ENCODE assay signal across 8 mouse cellular contexts in genomic region chr4:131875242-131875641, GRCm38 (mm10). TPM values are rescaled to one million over a fixed set of nuclear protein-coding genes. Genes with fewer than 3 reads are reported as not detected.
DNase-seq lines count a peak whose midpoint lies in the region; ATAC-seq lines count a peak whose summit lies in the region.

No protein-coding gene starts in this region.

- H3K27me3 ChIP-seq in kidney, embryonic 16.5 days (ENCODE audit: insufficient read depth, low read length) = no peaks in the 10 kb centered on the region
- H3K27me3 ChIP-seq in embryonic facial prominence, embryonic 12.5 days = no peaks in the 10 kb centered on the region
- no peaks in the 10 kb centered on the region for H3K27me3 ChIP-seq in intestine, embryonic 15.5 days (replicated peaks)
- no peaks in the 10 kb centered on the region for H3K27me3 ChIP-seq in neural tube, embryonic 12.5 days (replicated peaks)

- DNase-seq in kidney, adult 18-20 months = no peak
- no peak for DNase-seq in cerebellum, postnatal 36 days
- DNase-seq in layer of hippocampus, adult 8-10 months (ENCODE audit: low spot score in 2 of 2) = no peak
- DNase-seq in spleen, adult 18-20 months = no peak

- no peaks in the 10 kb centered on the region for H3K9me3 ChIP-seq in kidney, embryonic 16.5 days (ENCODE audit: low read length)
- no peaks in the 10 kb centered on the region for H3K9me3 ChIP-seq in embryonic facial prominence, embryonic 12.5 days
- no peaks in the 10 kb centered on the region for H3K9me3 ChIP-seq in intestine, embryonic 15.5 days
- no peaks in the 10 kb centered on the region for H3K9me3 ChIP-seq in neural tube, embryonic 12.5 days

- no peak for ATAC-seq in kidney, embryonic 16.5 days (ENCODE audit: low FRiP score, low TSS enrichment)
- ATAC-seq in embryonic facial prominence, embryonic 12.5 days (ENCODE audit: insufficient number of reproducible peaks, insufficient read depth, low FRiP score, low TSS enrichment) = no peak
- no peak for ATAC-seq in intestine, embryonic 15.5 days
- no peak for ATAC-seq in neural tube, embryonic 12.5 days (ENCODE audit: low FRiP score, low read depth)

- H3K27ac ChIP-seq in kidney, embryonic 16.5 days (ENCODE audit: low read length) = no peak overlapping the region
- no peak overlapping the region for H3K27ac ChIP-seq in embryonic facial prominence, embryonic 12.5 days
- no peak overlapping the region for H3K27ac ChIP-seq in intestine, embryonic 15.5 days
- no peak overlapping the region for H3K27ac ChIP-seq in neural tube, embryonic 12.5 days

- peak overlapping the region; percentile 100 for H3K9ac ChIP-seq in kidney, embryonic 16.5 days (replicated peaks; ENCODE audit: low read length)
- H3K9ac ChIP-seq in embryonic facial prominence, embryonic 12.5 days = peak overlapping the region; percentile 100
- peak overlapping the region; percentile 100 for H3K9ac ChIP-seq in intestine, embryonic 15.5 days
- peak overlapping the region; percentile 99; the same call in 1 of the 2 replicates for H3K9ac ChIP-seq in neural tube, embryonic 12.5 days

- H3K36me3 ChIP-seq in kidney, embryonic 16.5 days (ENCODE audit: insufficient read depth, low read length) = no peaks in the 10 kb centered on the region
- H3K36me3 ChIP-seq in embryonic facial prominence, embryonic 12.5 days = peaks cover 3% of the 10 kb centered on the region; the same call in 1 of the 2 replicates
- H3K36me3 ChIP-seq in intestine, embryonic 15.5 days = no peaks in the 10 kb centered on the region
- no peaks in the 10 kb centered on the region for H3K36me3 ChIP-seq in neural tube, embryonic 12.5 days

- H3K4me2 ChIP-seq in kidney, embryonic 16.5 days (replicated peaks; ENCODE audit: low read depth, low read length) = peak overlapping the region; percentile 89
- peak overlapping the region; percentile 76 for H3K4me2 ChIP-seq in embryonic facial prominence, embryonic 12.5 days (replicated peaks)
- H3K4me2 ChIP-seq in intestine, embryonic 15.5 days (replicated peaks) = peak overlapping the region; percentile 77
- H3K4me2 ChIP-seq in neural tube, embryonic 12.5 days (replicated peaks) = peak overlapping the region; percentile 86

- H3K4me3 ChIP-seq in kidney, embryonic 16.5 days (ENCODE audit: low read length) = peak overlapping the region; percentile 99
- H3K4me3 ChIP-seq in embryonic facial prominence, embryonic 12.5 days = peak overlapping the region; percentile 91
- H3K4me3 ChIP-seq in intestine, embryonic 15.5 days (replicated peaks) = peak overlapping the region; percentile 98
- peak overlapping the region; percentile 96 for H3K4me3 ChIP-seq in neural tube, embryonic 12.5 days

- WGBS in kidney, embryonic 16.5 days = 31% methylated on average over 3 of the region's 3 CpGs
- WGBS in embryonic facial prominence, embryonic 12.5 days = 42% methylated on average over 3 of the region's 3 CpGs
- 43% methylated on average over 3 of the region's 3 CpGs for WGBS in intestine, embryonic 15.5 days
- 53% methylated on average over 3 of the region's 3 CpGs for WGBS in neural tube, embryonic 12.5 days

- peaks cover 52% of the 10 kb centered on the region for H3K4me1 ChIP-seq in kidney, embryonic 16.5 days (ENCODE audit: insufficient read depth, low read length)
- H3K4me1 ChIP-seq in embryonic facial prominence, embryonic 12.5 days = peaks cover 43% of the 10 kb centered on the region
- H3K4me1 ChIP-seq in intestine, embryonic 15.5 days (replicated peaks) = peaks cover 20% of the 10 kb centered on the region
- peaks cover 39% of the 10 kb centered on the region for H3K4me1 ChIP-seq in neural tube, embryonic 12.5 days

RNA-seq across cellular contexts. Expression of gene Srsf4, which starts 1.8 kb away (rescaled TPM):
- 107 and 108 TPM in 2 replicates for polyA plus RNA-seq in kidney, embryonic 16.5 days (2015; fragmentation: Nextera tagmentation; extraction: Ambion mirVana)
- polyA plus RNA-seq in embryonic facial prominence, embryonic 12.5 days (2016; fragmentation: Nextera tagmentation; extraction: Ambion mirVana) = 141 and 143 TPM in 2 replicates
- polyA plus RNA-seq in intestine, embryonic 15.5 days (2015; fragmentation: Nextera tagmentation; extraction: Ambion mirVana) = 86.6 and 92.6 TPM in 2 replicates
- polyA plus RNA-seq in neural tube, embryonic 12.5 days (2016; fragmentation: Nextera tagmentation; extraction: Ambion mirVana) = 145 and 150 TPM in 2 replicates
- 10 to 100 TPM; 62.6 to 72.1 (median 65.8) TPM for total RNA-seq in layer of hippocampus, adult 8-10 months (2022)

RNA-seq across cellular contexts. Expression of gene Mecr, which starts 32.0 kb away (rescaled TPM):
- 53.8 and 55.4 TPM in 2 replicates for polyA plus RNA-seq in kidney, embryonic 16.5 days (2015; fragmentation: Nextera tagmentation; extraction: Ambion mirVana)
- polyA plus RNA-seq in embryonic facial prominence, embryonic 12.5 days (2016; fragmentation: Nextera tagmentation; extraction: Ambion mirVana) = 48.4 and 50.4 TPM in 2 replicates
- 72.6 and 77.4 TPM in 2 replicates for polyA plus RNA-seq in intestine, embryonic 15.5 days (2015; fragmentation: Nextera tagmentation; extraction: Ambion mirVana)
- 36.4 and 37.4 TPM in 2 replicates for polyA plus RNA-seq in neural tube, embryonic 12.5 days (2016; fragmentation: Nextera tagmentation; extraction: Ambion mirVana)
- total RNA-seq in layer of hippocampus, adult 8-10 months (2022) = 10 to 100 TPM; 31.0 to 43.7 (median 37.7) TPM

RNA-seq across cellular contexts. Expression of gene Ptpru, which starts 37.2 kb away (rescaled TPM):
- polyA plus RNA-seq in kidney, embryonic 16.5 days (2015; fragmentation: Nextera tagmentation; extraction: Ambion mirVana) = 33.5 and 37.0 TPM in 2 replicates
- 38.1 and 39.2 TPM in 2 replicates for polyA plus RNA-seq in embryonic facial prominence, embryonic 12.5 days (2016; fragmentation: Nextera tagmentation; extraction: Ambion mirVana)
- 4.6 and 4.9 TPM in 2 replicates for polyA plus RNA-seq in intestine, embryonic 15.5 days (2015; fragmentation: Nextera tagmentation; extraction: Ambion mirVana)
- 8.7 and 9.6 TPM in 2 replicates for polyA plus RNA-seq in neural tube, embryonic 12.5 days (2016; fragmentation: Nextera tagmentation; extraction: Ambion mirVana)
- total RNA-seq in layer of hippocampus, adult 8-10 months (2022) = 10 to 100 TPM; 80.2 to 91.8 (median 84.1) TPM

RNA-seq across cellular contexts. Expression of gene Tmem200b, which starts 46.3 kb away (rescaled TPM):
- polyA plus RNA-seq in kidney, embryonic 16.5 days (2015; fragmentation: Nextera tagmentation; extraction: Ambion mirVana) = 0.54 and 1.0 TPM in 2 replicates
- polyA plus RNA-seq in embryonic facial prominence, embryonic 12.5 days (2016; fragmentation: Nextera tagmentation; extraction: Ambion mirVana) = 4.7 and 5.5 TPM in 2 replicates
- 0.74 and 1.2 TPM in 2 replicates for polyA plus RNA-seq in intestine, embryonic 15.5 days (2015; fragmentation: Nextera tagmentation; extraction: Ambion mirVana)
- polyA plus RNA-seq in neural tube, embryonic 12.5 days (2016; fragmentation: Nextera tagmentation; extraction: Ambion mirVana) = 0.79 and 0.82 TPM in 2 replicates
- total RNA-seq in layer of hippocampus, adult 8-10 months (2022) = 1 to 10 TPM; 2.1 to 3.8 (median 3.2) TPM
